Mouse (Mus musculus) neutrophil, adult 83 days (primary cell): ENCODE data around the gene Olfr1198. TPM values are rescaled to one million over a fixed set of nuclear protein-coding genes. Genes with fewer than 3 reads are reported as not detected.

ENCODE experiments used
- total RNA-seq, 2 experiments: library from RNA; stranded (reverse); gene quantifications; one replicate each; pipeline ENCODE4 v1.2.4; 2023

The Olfr1198 gene
- not detected for total RNA-seq

DNA sequence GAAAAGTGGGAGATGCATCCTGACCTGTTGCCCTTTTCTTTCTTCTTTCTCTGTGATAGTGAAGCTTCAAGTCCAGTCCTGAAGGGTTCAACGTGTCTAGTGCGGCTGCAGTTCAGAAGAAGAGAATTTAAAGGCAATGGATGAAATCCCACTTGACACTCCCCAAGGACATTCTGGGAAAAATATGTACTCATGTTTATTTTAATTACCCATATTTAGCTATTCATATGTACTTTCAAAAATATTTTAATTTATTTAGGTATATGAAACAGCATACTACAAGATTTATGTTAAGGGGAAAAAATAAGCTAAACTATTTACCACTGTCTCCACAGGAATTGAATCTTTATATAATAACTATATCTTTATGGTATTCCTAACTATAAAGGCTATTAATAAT lies at the start of gene Olfr1198:
TSS of gene Olfr1198 (minus strand) at position 101 of the 400 bp plus-strand sequence.

DNA sequence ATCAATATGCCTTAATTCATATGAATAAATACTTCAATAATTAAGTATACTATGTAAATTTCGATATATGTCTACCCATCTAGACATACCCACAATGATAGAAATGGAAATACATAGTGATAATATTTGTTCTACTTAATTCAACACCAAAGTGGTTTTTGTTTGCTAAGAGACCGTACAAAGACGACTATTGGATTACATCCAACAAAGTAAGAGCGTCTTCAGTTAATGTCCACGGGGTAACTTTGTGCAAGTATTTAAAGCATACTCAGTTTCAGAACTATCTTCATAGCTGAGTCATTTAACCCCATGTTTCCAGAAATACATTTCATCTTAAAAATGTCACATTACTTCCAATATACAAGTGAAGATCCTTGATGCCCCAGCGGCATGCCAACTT lies 41.6 kb upstream of the Olfr1198 start, which contains the start of gene Olfr1201:
TSS of gene Olfr1201 (plus strand) at position 301 of the 400 bp plus-strand sequence.

DNA sequence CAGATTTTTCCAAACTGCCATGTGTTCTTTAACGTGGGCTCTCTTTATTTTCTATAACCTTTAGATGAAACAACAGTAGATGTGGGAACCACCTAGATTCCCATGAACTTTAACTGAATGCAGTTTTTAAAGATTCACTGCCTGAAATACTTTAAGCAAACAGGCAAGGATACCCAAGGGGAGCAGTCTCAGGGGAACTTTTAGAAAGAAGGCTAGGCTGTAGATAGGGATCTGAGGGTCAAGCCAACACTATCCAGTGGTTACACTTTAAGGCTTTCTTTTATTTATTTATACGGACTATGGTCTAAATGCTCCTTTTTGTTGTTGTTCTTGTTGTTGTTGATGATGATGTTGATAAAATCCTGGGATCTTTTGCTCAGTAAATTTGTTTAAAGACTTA lies 19.2 kb upstream of the Olfr1198 start, which contains the start of gene Olfr1200:
TSS of gene Olfr1200 (minus strand) at position 101 of the 400 bp plus-strand sequence.

DNA sequence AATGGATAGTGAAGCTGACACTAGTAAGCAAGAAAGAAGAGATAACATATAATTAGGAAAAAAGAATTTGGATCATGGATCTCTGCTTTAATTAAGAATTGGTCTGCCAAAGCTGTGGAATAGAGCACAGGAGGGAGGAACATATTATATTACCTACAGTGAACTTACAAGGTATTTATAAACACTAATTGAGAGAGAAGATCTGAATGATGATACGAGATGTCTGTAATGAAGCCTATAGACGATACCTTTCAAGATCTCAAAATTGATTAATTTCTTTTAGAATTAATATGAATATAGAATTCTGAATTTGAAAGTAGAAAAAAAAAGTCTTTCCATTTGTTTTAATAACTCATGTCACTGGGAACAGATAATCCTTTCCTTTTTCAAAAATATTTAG lies 9.2 kb upstream of the Olfr1198 start, which contains the start of gene Olfr1199:
TSS of gene Olfr1199 (minus strand) at position 101 of the 400 bp plus-strand sequence.

DNA sequence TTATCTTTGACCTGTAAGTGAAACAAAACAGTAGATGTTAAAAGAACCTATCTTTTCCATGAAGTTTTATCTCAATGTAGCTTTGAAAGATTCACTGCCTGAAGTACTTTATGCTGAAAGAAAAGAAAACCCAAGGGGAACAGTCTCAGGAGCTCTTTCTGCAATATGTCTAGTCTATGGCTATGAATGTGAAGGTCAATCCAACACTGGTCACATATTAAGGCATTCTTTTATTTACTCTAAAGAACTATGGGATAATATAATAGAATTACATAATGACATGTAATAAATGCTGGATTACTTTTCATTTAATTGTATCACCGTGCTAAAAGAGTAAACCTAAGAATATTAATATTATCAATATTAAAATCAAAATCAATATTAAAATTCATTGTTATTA lies 18.9 kb downstream of the Olfr1198 start, which contains the start of gene Olfr1197:
TSS of gene Olfr1197 (minus strand) at position 101 of the 400 bp plus-strand sequence.

DNA sequence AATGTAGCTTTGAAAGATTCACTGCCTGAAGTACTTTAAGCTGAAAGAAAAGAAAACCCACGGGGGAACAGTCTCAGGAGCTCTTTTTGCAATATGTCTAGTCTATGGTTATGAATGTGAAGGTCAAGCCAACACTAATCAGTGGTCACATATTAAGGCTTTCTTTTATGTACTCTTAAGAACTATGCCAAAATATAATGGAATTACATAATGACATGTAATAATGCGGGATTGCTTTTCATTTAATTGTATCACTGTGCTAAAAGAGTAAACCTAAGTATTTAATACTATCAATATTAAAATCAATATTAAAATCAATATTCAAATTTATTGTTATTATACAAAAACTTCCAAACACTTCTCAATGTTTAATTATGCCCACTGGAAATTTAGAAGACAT lies 46.7 kb downstream of the Olfr1198 start, which contains the start of gene Olfr1196:
TSS of gene Olfr1196 (minus strand) at position 101 of the 400 bp plus-strand sequence.

Other genes starting within 250 kb of the Olfr1198 start
- not detected for gene Olfr1186, start 232.8 kb downstream of the Olfr1198 start, total RNA-seq
- not detected for gene Olfr1188, start 194.4 kb downstream of the Olfr1198 start, total RNA-seq
- gene Olfr1189, start 164.9 kb downstream of the Olfr1198 start, total RNA-seq: not detected
- under 1 TPM; 0.04 to 0.18 TPM for gene Olfr1191-ps1, start 110.8 kb downstream of the Olfr1198 start, total RNA-seq
- gene Olfr1192-ps1, start 102.9 kb downstream of the Olfr1198 start, total RNA-seq: not detected
- not detected for gene Olfr1193, start 75.7 kb downstream of the Olfr1198 start, total RNA-seq
- not detected for gene Olfr1195, start 62.2 kb downstream of the Olfr1198 start, total RNA-seq
- not detected for gene Olfr1196, start 46.8 kb downstream of the Olfr1198 start, total RNA-seq
- not detected for gene Olfr1197, start 19.0 kb downstream of the Olfr1198 start, total RNA-seq
- not detected for gene Olfr1199, start 9.1 kb upstream of the Olfr1198 start, total RNA-seq
- not detected for gene Olfr1200, start 19.1 kb upstream of the Olfr1198 start, total RNA-seq
- not detected for gene Olfr1201, start 41.7 kb upstream of the Olfr1198 start, total RNA-seq
- gene Olfr1202, start 63.1 kb upstream of the Olfr1198 start, total RNA-seq: not detected
- not detected for gene Olfr1205, start 78.4 kb upstream of the Olfr1198 start, total RNA-seq
- not detected for gene Olfr1204, start 97.9 kb upstream of the Olfr1198 start, total RNA-seq
- not detected for gene Olfr1206, start 111.9 kb upstream of the Olfr1198 start, total RNA-seq
- gene Olfr1208, start 150.9 kb upstream of the Olfr1198 start, total RNA-seq: not detected
- not detected for gene Olfr1209, start 163.8 kb upstream of the Olfr1198 start, total RNA-seq
- gene Olfr1211, start 186.7 kb upstream of the Olfr1198 start, total RNA-seq: not detected
- not detected for gene Olfr1212, start 202.6 kb upstream of the Olfr1198 start, total RNA-seq
- not detected for gene Gm13762, start 228.9 kb upstream of the Olfr1198 start, total RNA-seq
- gene Olfr1214, start 241.3 kb upstream of the Olfr1198 start, total RNA-seq: not detected